Mouse (Mus musculus) lung, postnatal 0 days (tissue): ENCODE measurements around the gene Sobp.

Experiments used
- CTCF ChIP-seq: IDR thresholded peaks from 2 replicates; pipeline ENCODE4 v1.5.1; 2016; ENCODE audit warnings: antibody characterized with exemption, mild to moderate bottlenecking
- EP300 ChIP-seq: IDR thresholded peaks from 2 replicates; pipeline ENCODE4 v1.6.1; 2016; ENCODE audit warnings: antibody characterized with exemption, mild to moderate bottlenecking, control low read depth

GRCm38 (mm10) chr10:43084087-43084366, 90.3 kb downstream of the Sobp start:
- TF ChIP-seq CTCF = no peak
- no peak for TF ChIP-seq EP300
